Mouse (Mus musculus) c-Kit-positive CD71-negative TER-119-negative erythroid progenitor cells, embryonic 14.5 days (primary cell): ENCODE data around the gene Gpr156.

Source experiments
- DNase-seq: peaks from one replicate; pipeline ENCODE4 v3.0.0-alpha.2; 2013; ENCODE audit warnings: low read depth

Gpr156 gene

GRCm38 (mm10) chr16:37916138-37916817, at the start of gene Gpr156:
Gpr156 (plus strand) TSS chr16:37916496.
- peak; percentile 6 for DNase-seq

GRCm38 (mm10) chr16:37867791-37868505, 48.3 kb upstream of the Gpr156 start, which contains the start of gene Lrrc58:
Lrrc58 (plus strand) TSS chr16:37868389.
- DNase-seq = peak; percentile 60

GRCm38 (mm10) chr16:37868506-37869469, 47.5 kb upstream of the Gpr156 start:
- DNase-seq = no peak

GRCm38 (mm10) chr16:37869470-37870231, 46.6 kb upstream of the Gpr156 start:
- DNase-seq = no peak

GRCm38 (mm10) chr16:37871112-37871715, 45.1 kb upstream of the Gpr156 start:
- no peak for DNase-seq

GRCm38 (mm10) chr16:37874501-37875235, 41.6 kb upstream of the Gpr156 start:
- no peak for DNase-seq

- DNase-seq = no peak
These were observed 38.9 kb upstream of the Gpr156 start for GRCm38 (mm10) chr16:37877406-37877805.

GRCm38 (mm10) chr16:37878951-37879505, 37.3 kb upstream of the Gpr156 start:
- DNase-seq = no peak

GRCm38 (mm10) chr16:37879750-37880419, 36.4 kb upstream of the Gpr156 start:
- DNase-seq = no peak

- no peak for DNase-seq
These were observed 35.1 kb upstream of the Gpr156 start for GRCm38 (mm10) chr16:37881168-37881567.

- no peak for DNase-seq
These were observed 27.3 kb upstream of the Gpr156 start for GRCm38 (mm10) chr16:37888986-37889385.

GRCm38 (mm10) chr16:37892667-37893066, 23.6 kb upstream of the Gpr156 start:
- no peak for DNase-seq

- DNase-seq = no peak
These were observed 22.9 kb upstream of the Gpr156 start for GRCm38 (mm10) chr16:37893381-37893780.

- DNase-seq = no peak
These were observed 22.4 kb upstream of the Gpr156 start for GRCm38 (mm10) chr16:37893942-37894341.

GRCm38 (mm10) chr16:37898790-37899189, 17.5 kb upstream of the Gpr156 start:
- DNase-seq = no peak

GRCm38 (mm10) chr16:37899357-37899756, 16.9 kb upstream of the Gpr156 start:
- no peak for DNase-seq

GRCm38 (mm10) chr16:37901318-37901717, 15.0 kb upstream of the Gpr156 start:
- DNase-seq = no peak

- no peak for DNase-seq
These were observed 9.8 kb upstream of the Gpr156 start for GRCm38 (mm10) chr16:37906456-37906855.

GRCm38 (mm10) chr16:37911086-37911485, 5.2 kb upstream of the Gpr156 start:
- DNase-seq = no peak

GRCm38 (mm10) chr16:37916818-37917201, 514 bp downstream of the Gpr156 start:
- DNase-seq = no peak
